Mouse (Mus musculus): ENCODE measurements around the gene Filip1.
"Not testable (repeated sequence)": the region's sequence is repeated elsewhere in the genome, so short reads cannot be mapped to it uniquely, and the experiment has no call there.

Filip1 gene

GRCm38 (mm10) chr9:80012751-80013150 is at the start of gene Filip1:
Gene Filip1, minus strand, starts transcription at chr9:80012851.
- no peak for DNase-seq (ENCODE audit: low read depth, low spot score)

GRCm38 (mm10) chr9:80057690-80058089 is 45.0 kb upstream of the Filip1 start:
- DNase-seq (ENCODE audit: low read depth, low spot score), result no peak

- DNase-seq (ENCODE audit: low read depth, low spot score), result no peak
Observed at GRCm38 (mm10) chr9:80052951-80053350, 40.3 kb upstream of the Filip1 start.

GRCm38 (mm10) chr9:80049271-80049670 is 36.6 kb upstream of the Filip1 start:
- DNase-seq (ENCODE audit: low read depth, low spot score), result not testable (repeated sequence)

- DNase-seq (ENCODE audit: low read depth, low spot score), result not testable (repeated sequence)
Observed at GRCm38 (mm10) chr9:80044301-80044700, 31.6 kb upstream of the Filip1 start.

GRCm38 (mm10) chr9:80039296-80039815 is 26.7 kb upstream of the Filip1 start:
- no peak for DNase-seq (ENCODE audit: low read depth, low spot score)

- DNase-seq (ENCODE audit: low read depth, low spot score), result no peak
Observed at GRCm38 (mm10) chr9:80037997-80038383, 25.3 kb upstream of the Filip1 start.

GRCm38 (mm10) chr9:80037262-80037996 is 24.8 kb upstream of the Filip1 start:
- DNase-seq (ENCODE audit: low read depth, low spot score), result no peak

- no peak for DNase-seq (ENCODE audit: low read depth, low spot score)
Observed at GRCm38 (mm10) chr9:80026581-80027021, 13.9 kb upstream of the Filip1 start.

GRCm38 (mm10) chr9:80026017-80026416 is 13.4 kb upstream of the Filip1 start:
- DNase-seq (ENCODE audit: low read depth, low spot score), result peak; percentile 16

- not testable (repeated sequence) for DNase-seq (ENCODE audit: low read depth, low spot score)
Observed at GRCm38 (mm10) chr9:80025347-80025746, 12.7 kb upstream of the Filip1 start.

- no peak for DNase-seq (ENCODE audit: low read depth, low spot score)
Observed at GRCm38 (mm10) chr9:80022821-80023220, 10.2 kb upstream of the Filip1 start.

- DNase-seq (ENCODE audit: low read depth, low spot score), result no peak
Observed at GRCm38 (mm10) chr9:80021648-80022047, 9.0 kb upstream of the Filip1 start.

- DNase-seq (ENCODE audit: low read depth, low spot score), result no peak
Observed at GRCm38 (mm10) chr9:80020429-80020828, 7.8 kb upstream of the Filip1 start.

GRCm38 (mm10) chr9:80012016-80012415 is 635 bp downstream of the Filip1 start:
- DNase-seq (ENCODE audit: low read depth, low spot score), result no peak

- peak; percentile 11 for DNase-seq (ENCODE audit: low read depth, low spot score)
Observed at GRCm38 (mm10) chr9:80002394-80003188, 10.1 kb downstream of the Filip1 start.

- DNase-seq (ENCODE audit: low read depth, low spot score), result no peak
Observed at GRCm38 (mm10) chr9:79997282-79997681, 15.4 kb downstream of the Filip1 start.

- no peak for DNase-seq (ENCODE audit: low read depth, low spot score)
Observed at GRCm38 (mm10) chr9:79994296-79994695, 18.4 kb downstream of the Filip1 start.

- DNase-seq (ENCODE audit: low read depth, low spot score), result no peak
Observed at GRCm38 (mm10) chr9:79993066-79993465, 19.6 kb downstream of the Filip1 start.

GRCm38 (mm10) chr9:79990456-79991017 is 22.1 kb downstream of the Filip1 start:
- DNase-seq (ENCODE audit: low read depth, low spot score), result no peak

GRCm38 (mm10) chr9:79989703-79990102 is 22.9 kb downstream of the Filip1 start:
- DNase-seq (ENCODE audit: low read depth, low spot score), result no peak

- no peak for DNase-seq (ENCODE audit: low read depth, low spot score)
Observed at GRCm38 (mm10) chr9:79989061-79989460, 23.6 kb downstream of the Filip1 start.

Measured in c-Kit-negative CD71-positive TER-119-positive erythroid progenitor cells, embryonic 14.5 days (primary cell).